Mouse (Mus musculus) liver, adult 2 months (tissue): Measurements from ENCODE around the gene Slc27a3. TPM values are rescaled to one million over a fixed set of nuclear protein-coding genes. Genes with fewer than 3 reads are reported as not detected.

Source experiments
- DNase-seq: peaks from one replicate; pipeline ENCODE4 v3.0.0-alpha.2; 2011; ENCODE audit warnings: low read depth, low spot score; ENCODE audit errors: extremely low read depth
- H3K27ac ChIP-seq: fragments of 200-500 bp; replicated peaks from 2 replicates; pipeline ENCODE4 v1.5.1; 2012; ENCODE audit warnings: low read depth, mild to moderate bottlenecking, control low read depth, inconsistent platforms, low read length; ENCODE audit not compliant: insufficient read depth
- H3K27me3 ChIP-seq: fragments of 200-500 bp; 2 replicates; pipeline ENCODE4 v1.6.1; 2012; ENCODE audit warnings: mild to moderate bottlenecking, moderate library complexity, low read length, inconsistent platforms; ENCODE audit not compliant: control insufficient read depth, insufficient read depth
- H3K36me3 ChIP-seq: fragments of 200-500 bp; 2 replicates; pipeline ENCODE4 v1.6.1; 2012; ENCODE audit warnings: low read length, inconsistent platforms; ENCODE audit not compliant: control insufficient read depth, insufficient read depth
- H3K4me1 ChIP-seq: fragments of 200-500 bp; 2 replicates; pipeline ENCODE4 v1.6.1; 2011; ENCODE audit warnings: low read length; ENCODE audit not compliant: control insufficient read depth, insufficient read depth
- H3K4me3 ChIP-seq: fragments of 200-500 bp; 2 replicates; pipeline ENCODE4 v1.5.1; 2011; ENCODE audit warnings: low read depth, mild to moderate bottlenecking, control low read depth, low read length, moderate library complexity; ENCODE audit not compliant: insufficient read depth
- H3K79me2 ChIP-seq: fragments of 200-500 bp; 2 replicates; pipeline ENCODE4 v1.6.1; 2012; ENCODE audit warnings: inconsistent platforms, mild to moderate bottlenecking, low read length, moderate library complexity; ENCODE audit not compliant: control insufficient read depth, insufficient read depth
- H3K9ac ChIP-seq: fragments of 200-500 bp; 2 replicates; pipeline ENCODE4 v1.6.1; 2012; ENCODE audit warnings: low read depth, mild to moderate bottlenecking, control low read depth, inconsistent platforms, low read length
- CTCF ChIP-seq: fragments of 200-500 bp; IDR thresholded peaks from 2 replicates; pipeline ENCODE4 v1.5.1; 2011; ENCODE audit warnings: low read depth, low read length, control low read depth
- POLR2A ChIP-seq: fragments of 200-500 bp; IDR thresholded peaks from 2 replicates; pipeline ENCODE4 v1.6.1; 2011; ENCODE audit warnings: low read length, control low read depth; ENCODE audit not compliant: insufficient read depth; ENCODE audit errors: extremely low read depth
- WGBS: fragments of 180-500 bp; shearing (Covaris S2); methylation state at CpG from one replicate; pipeline ENCODE4 v1.1.7; 2018; 5-methylcytosine and 5-hydroxymethylcytosine counted together
- polyA plus RNA-seq: library from polyadenylated mRNA; depleted of rRNA; stranded (reverse); fragments of >200 nt; gene quantifications from 2 replicates; pipeline ENCODE4 v1.2.3, GENCODE M21; 2012
- total RNA-seq: library from RNA; depleted of rRNA; stranded (reverse); fragments of >200 nt; gene quantifications from 2 replicates; pipeline ENCODE4 v1.2.3, GENCODE M21; 2014

The Slc27a3 gene
- total and polyA plus RNA-seq, 2 experiments: 0.37 to 2.3 TPM

DNA sequence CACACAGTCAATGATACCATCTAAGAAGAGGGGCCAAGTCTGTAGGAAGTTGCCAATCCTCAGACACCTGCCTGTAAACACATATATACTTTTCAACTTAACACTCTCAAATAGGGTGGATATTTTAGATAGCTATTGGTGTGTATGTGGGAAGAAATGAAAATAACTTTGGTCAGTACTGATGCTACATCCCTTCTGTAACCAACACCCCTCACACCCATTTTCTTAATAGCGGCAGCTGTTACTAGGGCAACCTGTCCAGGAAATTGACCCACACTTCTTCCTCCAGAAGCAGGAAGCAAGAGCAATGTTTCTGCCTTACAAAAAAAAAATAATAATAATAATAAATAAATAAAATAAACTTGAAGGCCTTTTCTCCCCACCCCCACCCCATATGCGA, 42.6 kb upstream of the Slc27a3 start:
- Histone ChIP-seq H3K27ac (no peak overlapping the region), H3K9ac (peak overlapping the region; percentile 78), H3K27me3 (no peaks in the 10 kb centered on the region), H3K79me2 (peaks cover 4% of the 10 kb centered on the region; the same call in 1 of the 2 replicates), H3K36me3 (no peaks in the 10 kb centered on the region), H3K4me1 (peaks cover 2% of the 10 kb centered on the region; the same call in 1 of the 2 replicates), H3K4me3 (peak overlapping the region; percentile 76)
- DNase-seq: no peak
- TF ChIP-seq POLR2A (no peak), CTCF (no peak)
- 24% methylated on average over 2 of the region's 2 CpGs for WGBS

GRCm38 (mm10) chr3:90429576-90429975, 39.8 kb upstream of the Slc27a3 start:
- Histone ChIP-seq H3K27me3 (no peaks in the 10 kb centered on the region), H3K9ac (no peak overlapping the region), H3K4me3 (no peak overlapping the region), H3K36me3 (peaks cover 2% of the 10 kb centered on the region; the same call in 1 of the 2 replicates), H3K27ac (no peak overlapping the region), H3K4me1 (peaks cover 2% of the 10 kb centered on the region; the same call in 1 of the 2 replicates), H3K79me2 (peaks cover 4% of the 10 kb centered on the region; the same call in 1 of the 2 replicates)
- TF ChIP-seq POLR2A (no peak), CTCF (no peak)
- 90% methylated on average over 3 of the region's 3 CpGs for WGBS
- DNase-seq: no peak

- no peak for DNase-seq
- Histone ChIP-seq H3K36me3 (peaks cover 8% of the 10 kb centered on the region), H3K9ac (no peak overlapping the region), H3K4me3 (no peak overlapping the region), H3K79me2 (peaks cover 4% of the 10 kb centered on the region; the same call in 1 of the 2 replicates), H3K27ac (no peak overlapping the region), H3K27me3 (no peaks in the 10 kb centered on the region), H3K4me1 (peaks cover 2% of the 10 kb centered on the region; the same call in 1 of the 2 replicates)
- no peak for TF ChIP-seq POLR2A
- no peak for TF ChIP-seq CTCF
- WGBS: 90% methylated on average over 6 of the region's 6 CpGs
These were observed 38.4 kb upstream of the Slc27a3 start for GRCm38 (mm10) chr3:90428186-90428585.

DNA sequence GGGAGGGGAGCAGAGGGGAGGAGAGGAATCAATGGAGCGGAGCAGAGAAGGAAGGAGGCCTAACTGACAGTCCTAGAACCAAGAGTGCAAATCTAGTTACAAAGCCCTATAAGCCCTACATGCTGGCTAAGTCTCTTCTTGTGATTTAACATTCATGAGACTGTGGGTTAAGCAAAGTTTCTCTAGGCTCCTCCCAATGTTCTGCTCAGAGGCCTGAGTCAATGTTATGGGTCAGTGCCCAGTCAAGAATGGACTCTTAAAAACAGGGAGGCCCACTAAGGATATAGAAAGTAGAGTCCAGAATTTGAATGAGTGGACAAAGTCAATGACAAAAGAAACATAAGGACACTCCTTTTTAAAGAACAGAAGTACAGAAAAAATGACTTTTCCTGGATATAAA, 37.8 kb upstream of the Slc27a3 start:
- TF ChIP-seq POLR2A: no peak
- TF ChIP-seq CTCF: no peak
- Histone ChIP-seq H3K4me1 (peaks cover 2% of the 10 kb centered on the region; the same call in 1 of the 2 replicates), H3K36me3 (peaks cover 14% of the 10 kb centered on the region), H3K27me3 (no peaks in the 10 kb centered on the region), H3K27ac (no peak overlapping the region), H3K9ac (no peak overlapping the region), H3K4me3 (no peak overlapping the region), H3K79me2 (no peaks in the 10 kb centered on the region; the same call in 1 of the 2 replicates)
- 100% methylated on average over 1 of the region's 1 CpGs for WGBS
- DNase-seq: no peak

DNA sequence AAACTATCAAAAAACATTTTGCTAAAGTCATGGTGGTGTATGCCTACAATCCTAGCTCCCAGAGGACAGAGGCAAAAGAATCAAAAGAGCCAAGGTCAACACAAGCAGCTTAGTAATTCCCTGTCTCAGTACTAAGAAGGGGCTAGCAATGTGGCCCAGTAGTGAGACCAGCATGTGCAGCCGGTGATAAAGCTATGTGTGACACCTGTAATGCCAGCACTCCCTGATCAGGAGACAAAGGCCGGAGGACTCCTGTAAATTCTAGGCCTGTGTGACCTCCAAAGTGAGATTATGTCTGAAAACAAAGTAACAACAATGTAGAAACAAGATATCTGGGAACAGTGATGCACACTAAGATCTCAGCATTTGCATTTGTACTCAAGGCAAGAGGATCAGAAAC, 35.8 kb upstream of the Slc27a3 start:
- Histone ChIP-seq H3K27me3 (no peaks in the 10 kb centered on the region), H3K4me3 (no peak overlapping the region), H3K9ac (no peak overlapping the region), H3K79me2 (no peaks in the 10 kb centered on the region; the same call in 1 of the 2 replicates), H3K27ac (no peak overlapping the region), H3K36me3 (peaks cover 26% of the 10 kb centered on the region), H3K4me1 (no peaks in the 10 kb centered on the region)
- TF ChIP-seq CTCF: no peak
- TF ChIP-seq POLR2A: no peak
- no peak for DNase-seq
- 82% methylated on average over 2 of the region's 2 CpGs for WGBS

DNA sequence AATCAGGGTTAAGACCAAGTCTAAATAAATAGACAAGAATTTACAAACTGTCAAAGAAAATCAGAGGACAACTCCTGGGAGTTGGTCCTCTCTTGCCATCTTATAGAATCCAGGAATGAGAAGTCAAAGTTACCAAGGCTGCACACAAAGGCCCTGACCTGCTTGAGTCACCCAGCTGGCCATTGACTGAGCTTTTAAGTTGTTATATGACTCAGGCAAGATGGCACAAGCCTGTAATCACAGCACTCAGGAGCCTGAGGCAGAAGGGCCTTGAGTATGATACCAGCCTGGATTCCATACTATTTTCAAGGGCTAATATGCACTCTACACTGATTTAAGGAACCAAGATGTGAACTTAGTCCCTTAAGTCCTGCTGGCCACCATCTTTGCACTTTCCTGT, 33.8 kb upstream of the Slc27a3 start:
- TF ChIP-seq POLR2A (no peak), CTCF (no peak)
- Histone ChIP-seq H3K79me2 (no peaks in the 10 kb centered on the region), H3K27me3 (no peaks in the 10 kb centered on the region), H3K4me1 (no peaks in the 10 kb centered on the region), H3K27ac (no peak overlapping the region), H3K36me3 (peaks cover 36% of the 10 kb centered on the region), H3K4me3 (no peak overlapping the region), H3K9ac (no peak overlapping the region)
- DNase-seq: no peak
